Mouse (Mus musculus) heart, adult 8-10 months (tissue): Measurements from ENCODE around the gene Dolpp1. TPM values are rescaled to one million over a fixed set of nuclear protein-coding genes. Genes with fewer than 3 reads are reported as not detected.
"Not testable (repeated sequence)": the region's sequence is repeated elsewhere in the genome, so short reads cannot be mapped to it uniquely, and the experiment has no call there.

ENCODE experiments used
- DNase-seq: peaks from one replicate; pipeline ENCODE4 v3.0.0; 2022; ENCODE audit warnings: low spot score
- total RNA-seq, 4 experiments: library from RNA; stranded (reverse); gene quantifications; 2 replicates each; pipeline ENCODE4 v1.2.4; 2022

The Dolpp1 gene
- total RNA-seq, 4 experiments from 2014 or later: 5.7 to 9.8 (median 7.9) TPM

- peak; percentile 67 for DNase-seq
Observed at GRCm38 (mm10) chr2:30409454-30410176, 17.6 kb downstream of the Dolpp1 start.

- DNase-seq: no peak
Observed at GRCm38 (mm10) chr2:30413038-30413973, 21.3 kb downstream of the Dolpp1 start.

DNA sequence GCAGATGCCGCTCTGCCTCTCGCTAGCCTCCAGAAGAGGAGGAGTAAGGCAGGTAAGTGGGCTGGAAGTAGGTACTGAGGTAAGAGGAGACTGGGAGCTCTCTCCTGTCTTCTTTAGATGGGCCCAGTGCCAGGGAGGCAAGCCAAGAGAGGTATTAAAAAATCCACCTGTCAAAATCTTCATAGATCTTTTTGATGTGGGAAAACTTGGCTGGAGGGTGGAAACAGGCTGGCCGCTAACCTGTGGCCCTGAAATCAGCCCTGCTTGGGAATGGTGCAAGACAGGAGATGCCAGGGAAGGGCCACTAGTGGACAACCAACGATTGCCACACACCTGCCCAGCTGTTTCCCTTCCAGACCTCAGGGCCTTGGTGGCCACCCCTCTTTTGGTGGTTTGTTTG lies 22.0 kb downstream of the Dolpp1 start:
- no peak for DNase-seq

GRCm38 (mm10) chr2:30414681-30415080 lies 22.6 kb downstream of the Dolpp1 start:
- DNase-seq: no peak

- DNase-seq: peak; percentile 94
Observed at GRCm38 (mm10) chr2:30415157-30415935, 23.3 kb downstream of the Dolpp1 start, which contains the start of gene Crat. Gene Crat, minus strand, starts transcription at chr2:30415813.

GRCm38 (mm10) chr2:30415936-30416648 lies 24.0 kb downstream of the Dolpp1 start, which contains the start of gene Ptpa:
Gene Ptpa, plus strand, starts transcription at chr2:30416039.
- DNase-seq: peak; percentile 87

GRCm38 (mm10) chr2:30416649-30416965 lies 24.6 kb downstream of the Dolpp1 start:
- no peak for DNase-seq

- not testable (repeated sequence) for DNase-seq
Observed at GRCm38 (mm10) chr2:30417154-30417553, 25.1 kb downstream of the Dolpp1 start.

DNA sequence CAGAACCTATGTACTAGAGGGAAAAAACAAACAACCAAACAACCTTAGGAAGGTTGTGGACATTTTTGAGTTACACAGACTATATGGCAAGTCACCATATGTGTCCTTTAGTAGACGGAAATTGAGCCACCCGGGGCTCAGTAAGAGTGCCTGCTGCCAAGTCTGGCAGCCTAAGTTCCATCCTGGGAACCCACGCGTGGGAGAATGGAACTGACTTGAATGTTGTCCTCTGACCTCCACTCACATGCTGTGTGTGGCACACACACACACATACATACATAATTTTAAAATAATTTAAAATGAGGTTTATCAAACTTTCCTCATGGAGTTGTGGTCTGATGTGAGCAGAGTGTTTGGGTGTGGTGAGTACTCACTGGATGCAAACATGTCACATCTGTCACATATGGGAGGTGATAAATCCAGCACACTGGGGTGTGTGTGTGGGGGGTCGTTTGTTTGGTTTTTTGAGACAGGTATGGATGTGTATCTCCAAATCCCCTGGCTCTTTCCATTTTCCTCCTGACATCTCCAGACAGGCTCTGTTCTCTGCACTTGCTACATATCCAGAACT lies 25.6 kb downstream of the Dolpp1 start:
- no peak for DNase-seq

DNA sequence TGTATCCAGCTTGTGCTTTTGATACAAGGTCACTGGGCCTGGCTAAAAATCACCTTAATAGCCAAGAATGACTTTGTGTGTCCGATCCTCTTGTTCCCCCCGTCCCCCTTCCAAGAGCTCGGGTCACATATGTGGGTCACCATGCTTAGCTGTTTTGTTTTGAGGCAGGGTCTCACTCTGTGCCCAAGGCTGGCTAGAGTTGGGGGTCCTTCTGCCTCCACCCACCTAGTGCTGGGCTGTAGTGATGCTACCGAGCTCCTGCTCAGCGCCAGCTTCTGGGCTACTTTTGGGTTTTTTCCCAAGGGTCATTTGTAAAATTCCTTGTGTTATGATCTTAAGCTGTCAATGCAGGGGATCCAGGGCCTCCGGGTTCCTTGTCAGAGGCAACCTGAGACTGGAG lies 26.2 kb downstream of the Dolpp1 start:
- DNase-seq: no peak

- no peak for DNase-seq
Observed at GRCm38 (mm10) chr2:30419112-30419511, 27.1 kb downstream of the Dolpp1 start.

GRCm38 (mm10) chr2:30421432-30421831 lies 29.4 kb downstream of the Dolpp1 start:
- no peak for DNase-seq

GRCm38 (mm10) chr2:30429156-30429555 lies 37.1 kb downstream of the Dolpp1 start:
- DNase-seq: no peak

- DNase-seq: no peak
Observed at GRCm38 (mm10) chr2:30435326-30436155, 43.5 kb downstream of the Dolpp1 start.

DNA sequence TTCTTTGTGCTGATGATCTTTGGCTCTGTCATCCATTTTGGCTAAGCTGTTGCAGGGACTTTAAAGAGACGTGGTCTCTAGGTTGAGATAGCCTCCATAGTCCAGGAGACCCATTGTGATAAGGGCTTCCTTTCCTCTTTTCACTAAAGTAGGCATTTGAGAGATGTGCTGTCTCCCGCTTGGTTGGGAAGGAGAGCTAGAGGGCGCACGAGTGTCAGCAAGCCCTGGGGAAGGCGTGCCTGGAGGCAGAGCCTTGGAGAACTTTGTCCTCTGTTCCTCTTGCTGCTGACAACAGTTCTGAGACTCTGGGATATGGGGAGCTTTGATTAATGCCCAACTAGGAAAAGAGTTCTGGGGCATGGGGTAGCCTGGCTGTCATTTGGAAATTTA lies 44.1 kb downstream of the Dolpp1 start:
- no peak for DNase-seq

- no peak for DNase-seq
Observed at GRCm38 (mm10) chr2:30436809-30437208, 44.8 kb downstream of the Dolpp1 start.

- DNase-seq: no peak
Observed at GRCm38 (mm10) chr2:30437791-30438190, 45.7 kb downstream of the Dolpp1 start.

DNA sequence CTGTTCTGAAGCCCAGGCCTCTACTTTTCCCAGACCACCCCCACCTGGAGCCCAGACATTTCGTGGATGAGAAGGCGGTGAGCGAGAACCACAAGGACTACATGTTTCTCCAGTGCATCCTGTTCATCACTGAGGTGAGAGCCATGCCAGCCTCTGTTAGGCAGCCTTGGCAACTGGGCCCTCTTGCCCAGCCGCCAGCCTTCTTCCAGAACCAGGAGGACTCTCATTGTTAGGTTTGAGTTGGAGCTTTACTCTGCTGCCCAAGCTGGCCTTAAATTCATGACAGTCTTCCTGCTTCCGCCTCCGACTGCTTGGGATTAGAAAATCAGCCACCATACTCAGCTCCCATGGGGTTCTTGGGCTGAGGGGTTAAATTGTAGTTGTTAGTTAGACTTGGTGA lies 47.6 kb downstream of the Dolpp1 start:
- no peak for DNase-seq

GRCm38 (mm10) chr2:30440211-30440700 lies 48.2 kb downstream of the Dolpp1 start:
- no peak for DNase-seq
